Mouse (Mus musculus): ENCODE measurements at regions not wholly inside any gene's neighbourhood (a gene's known extent, or its start where the extent isn't known, plus 50 kb on each side); places are given as distances from the start of the nearest gene placed in this dataset.

DNA sequence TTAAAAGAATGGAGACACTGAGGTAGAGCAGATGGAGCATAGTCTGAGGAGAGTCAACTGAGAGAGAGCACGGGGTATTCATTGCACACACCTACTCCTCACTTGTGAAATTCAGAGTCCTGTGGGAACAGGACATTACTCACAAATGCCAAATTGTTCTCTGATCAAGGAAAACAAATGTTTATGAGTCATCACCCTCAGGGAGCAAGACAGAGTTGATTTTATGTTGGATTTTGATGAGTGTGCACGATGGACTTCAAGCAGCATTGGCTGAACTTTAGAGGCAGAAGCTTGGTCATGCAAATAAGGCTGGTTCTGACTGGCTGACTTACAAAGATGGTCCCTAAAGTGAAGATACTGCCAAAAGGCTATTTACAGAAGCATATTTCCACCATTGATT, 951.0 kb downstream of the Ntrk3 start:
- TF ChIP-seq GATA1 (IDR thresholded peaks at IDR 0.05; ENCODE audit: borderline replicate concordance, low read length) (no peak), FLI1 (IDR thresholded peaks at IDR 0.05; ENCODE audit: low read length) (no peak)
- no peaks in the 10 kb centered on the region for H3K4me1 ChIP-seq
- H3K4me3 ChIP-seq (replicated peaks) = no peak overlapping the region
- H3K27me3 ChIP-seq (replicated peaks) = no peaks in the 10 kb centered on the region
- H3K9me3 ChIP-seq = no peaks in the 10 kb centered on the region
- no peaks in the 10 kb centered on the region for H3K36me3 ChIP-seq (replicated peaks; ENCODE audit: low read length)

DNA sequence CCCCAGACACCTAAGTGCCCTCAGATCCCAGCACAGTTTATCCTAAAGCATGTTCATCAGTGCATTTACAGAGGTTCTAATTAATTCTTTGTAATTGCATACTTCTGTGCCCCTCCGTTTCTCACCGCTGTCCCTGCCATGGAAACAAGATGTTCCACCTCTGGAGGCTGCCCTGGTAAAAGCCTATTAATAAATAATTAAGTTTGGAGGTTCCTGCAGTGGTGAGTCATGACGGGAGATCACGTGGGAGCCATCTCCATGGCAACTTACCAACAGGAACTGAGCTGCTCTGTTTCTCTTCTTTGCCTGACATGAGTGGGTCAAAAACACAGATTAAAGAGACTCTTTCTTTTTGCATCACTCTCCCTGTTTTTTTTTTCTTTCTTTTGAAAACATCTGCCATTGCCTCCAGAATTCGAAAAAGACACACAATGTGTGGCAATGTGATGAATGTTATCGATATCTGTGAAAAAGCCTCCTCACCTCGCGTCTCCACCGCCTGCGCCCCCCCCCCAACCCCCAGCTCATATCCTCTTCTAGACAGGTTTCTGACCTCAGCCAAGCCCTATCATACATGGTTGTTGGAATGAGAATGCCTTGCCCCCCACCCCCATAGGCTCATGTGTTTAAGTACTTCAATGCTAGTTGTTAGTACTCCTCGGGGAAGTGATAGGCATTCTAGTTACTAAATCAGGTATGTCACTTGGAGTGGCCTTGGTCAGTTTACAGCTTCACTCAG, 965.9 kb downstream of the Ntrk3 start:
- TF ChIP-seq GATA1 (IDR thresholded peaks at IDR 0.05; ENCODE audit: borderline replicate concordance, low read length) (no peak), FLI1 (IDR thresholded peaks at IDR 0.05; ENCODE audit: low read length) (no peak)
- Histone ChIP-seq H3K9me3 (no peaks in the 10 kb centered on the region), H3K4me1 (no peaks in the 10 kb centered on the region), H3K27me3 (replicated peaks) (no peaks in the 10 kb centered on the region), H3K36me3 (replicated peaks; ENCODE audit: low read length) (no peaks in the 10 kb centered on the region), H3K4me3 (replicated peaks) (no peak overlapping the region)

DNA sequence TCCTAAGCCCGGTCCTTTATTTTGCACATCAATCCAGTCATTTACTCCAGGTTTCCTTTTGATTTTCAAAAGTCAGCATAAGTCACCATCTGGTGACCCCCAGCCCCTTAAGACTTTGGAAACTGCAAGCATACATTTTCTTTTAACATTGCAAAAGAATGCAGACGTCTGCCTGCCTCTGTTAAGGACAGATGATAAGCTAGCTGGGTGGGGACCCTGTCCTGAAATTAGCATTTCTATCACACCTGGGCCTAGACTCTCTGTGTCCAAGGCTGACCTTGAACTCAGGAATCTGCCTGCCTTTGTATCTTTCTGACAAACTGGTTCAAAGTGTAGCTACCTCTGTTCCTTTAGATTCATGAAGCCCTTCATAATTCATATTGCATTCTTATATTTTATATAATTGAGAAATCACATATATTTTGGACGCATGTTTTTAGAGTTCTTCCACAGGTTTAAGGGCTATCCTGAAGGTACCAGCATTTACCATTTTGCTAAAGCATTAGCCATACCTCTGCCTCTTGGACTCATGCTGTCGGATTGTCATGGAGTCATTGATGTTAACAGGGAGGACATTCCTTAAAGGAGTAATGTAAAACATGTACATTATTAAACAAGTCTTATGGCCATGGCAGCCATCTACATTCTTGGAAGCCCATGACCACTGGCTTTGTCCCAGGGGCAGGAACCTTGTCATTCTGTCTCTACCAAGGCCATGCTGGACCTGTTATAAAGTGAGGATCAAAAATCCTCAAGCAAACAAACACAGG, 998.6 kb downstream of the Ntrk3 start:
- H3K4me3 ChIP-seq (replicated peaks) = no peak overlapping the region

More for the DNA sequence above, 998.6 kb downstream of the Ntrk3 start:
- Histone ChIP-seq H3K4me1 (no peaks in the 10 kb centered on the region), H3K9me3 (no peaks in the 10 kb centered on the region), H3K36me3 (replicated peaks; ENCODE audit: low read length) (no peaks in the 10 kb centered on the region), H3K27me3 (replicated peaks) (no peaks in the 10 kb centered on the region)
- TF ChIP-seq FLI1 (IDR thresholded peaks at IDR 0.05; ENCODE audit: low read length) = no peak
- TF ChIP-seq GATA1 (IDR thresholded peaks at IDR 0.05; ENCODE audit: borderline replicate concordance, low read length) = no peak
